Mouse (Mus musculus): ENCODE measurements around the gene Aoah.

GRCm38 (mm10) chr13:20816385-20816784 lies 22.5 kb downstream of the Aoah start:
- TF ChIP-seq EP300 (IDR thresholded peaks at IDR 0.05; ENCODE audit: low read depth): no peak
- no peak for TF ChIP-seq CTCF (IDR thresholded peaks at IDR 0.05; ENCODE audit: low read depth)
